Mouse (Mus musculus): Measurements from ENCODE around the gene Sesn2.

DNA sequence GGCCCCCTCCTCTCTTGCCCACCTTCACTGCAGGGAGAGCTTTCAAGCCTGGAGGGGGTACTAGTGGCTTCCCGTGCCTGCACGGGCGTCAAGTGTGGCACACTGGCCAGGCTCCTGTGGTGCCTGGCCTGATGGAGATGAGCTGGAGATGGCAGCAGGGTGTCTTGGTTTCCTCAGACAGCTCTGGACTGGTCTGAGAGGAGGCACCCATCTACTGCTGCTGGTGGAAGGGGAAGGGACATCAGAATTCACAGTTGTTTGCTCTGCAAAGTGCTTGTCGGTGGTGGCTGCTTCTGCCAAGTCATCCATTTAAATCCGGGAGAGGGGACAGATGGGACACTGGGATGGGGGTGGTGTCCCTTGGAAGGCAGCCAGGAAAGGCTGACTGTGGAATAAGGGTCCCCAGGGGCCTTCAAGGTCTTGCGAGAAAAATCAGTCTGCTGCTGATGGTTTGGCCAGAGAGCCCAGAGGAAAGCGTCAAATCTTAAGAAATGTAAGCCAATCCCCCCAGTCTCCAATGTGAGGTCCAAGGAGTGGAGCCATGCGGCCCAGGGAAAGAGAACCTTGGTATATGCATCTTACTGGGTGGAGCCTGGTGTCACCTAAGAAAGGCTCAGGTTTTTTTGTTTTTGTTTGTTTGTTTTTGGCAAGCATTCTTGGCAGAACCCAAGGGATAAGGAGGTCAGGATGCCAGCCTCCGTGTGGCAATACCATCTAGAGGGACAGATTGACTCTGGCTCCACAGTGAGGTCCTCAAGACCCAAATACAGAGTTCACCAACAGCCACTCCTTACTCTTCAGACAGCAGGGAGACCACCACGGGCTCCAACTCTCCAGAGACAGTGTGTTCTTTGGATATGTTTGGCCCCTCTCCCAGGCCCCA, 17.9 kb downstream of the Sesn2 start:
- TF ChIP-seq CTCF (IDR thresholded peaks at IDR 0.05; ENCODE audit: low read depth) (no peak), EP300 (IDR thresholded peaks at IDR 0.05; ENCODE audit: low read depth) (no peak)
